Mouse (Mus musculus): ENCODE measurements around the gene Gm17482.

Gm17482 gene

DNA sequence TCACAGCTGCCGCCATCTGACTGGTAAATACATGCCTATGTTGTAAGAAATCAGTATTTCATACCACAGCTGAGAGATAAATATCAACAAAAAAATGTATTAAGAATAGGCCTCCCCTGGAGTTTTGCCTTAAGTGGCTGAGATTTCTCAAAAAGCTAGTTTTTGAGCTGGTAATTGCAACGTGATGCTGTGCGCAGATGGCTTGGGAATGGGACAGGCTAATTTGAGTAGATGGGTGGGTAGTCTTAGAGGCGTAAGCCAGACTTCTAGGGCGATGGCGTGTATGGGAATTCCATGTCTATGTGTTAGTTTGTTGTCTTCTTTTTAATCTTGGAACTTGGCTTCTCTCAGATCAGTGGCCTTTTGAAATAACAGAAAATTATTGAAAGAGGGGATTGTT is 64.7 kb downstream of the Gm17482 start:
- no peak for DNase-seq (ENCODE audit: low read depth, low spot score)

DNA sequence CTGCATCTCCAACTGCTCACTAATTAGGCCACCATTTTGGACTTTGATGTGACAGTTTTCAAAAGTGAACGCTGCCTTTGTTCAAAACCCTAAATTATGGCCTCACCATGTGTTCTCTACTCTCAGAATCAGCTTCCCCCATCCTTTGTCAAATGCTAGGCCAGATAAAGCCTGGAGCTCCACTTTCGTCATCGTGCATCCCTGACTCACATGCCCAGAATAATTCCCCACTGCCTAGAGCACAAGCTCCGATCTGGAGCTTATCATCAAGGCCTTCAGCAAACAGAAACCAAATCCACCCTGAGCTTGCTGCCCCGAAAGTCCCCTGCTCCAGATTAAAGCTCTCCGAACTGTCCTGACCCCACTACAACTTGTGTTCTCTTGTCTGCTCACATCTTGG is 65.5 kb downstream of the Gm17482 start:
- no peak for DNase-seq (ENCODE audit: low read depth, low spot score)

DNA sequence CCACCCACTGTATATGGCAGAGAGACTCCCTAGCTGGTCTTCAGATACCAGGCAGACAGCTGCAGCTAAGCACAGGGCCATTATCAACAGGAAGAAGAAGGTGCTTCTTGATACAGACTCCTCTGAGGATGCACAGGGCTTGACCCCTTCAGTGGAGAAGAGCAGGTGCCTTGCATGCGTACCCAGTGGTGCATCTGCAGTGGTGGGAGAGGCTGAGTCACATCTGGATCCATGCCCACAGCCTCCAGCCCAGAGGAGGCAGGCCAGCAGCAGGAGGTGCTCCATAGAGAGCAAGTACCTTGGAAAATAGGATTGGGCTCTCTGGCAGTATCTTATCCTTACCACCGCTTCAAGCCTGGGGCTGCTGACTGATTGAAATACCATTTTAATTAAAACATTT is 66.7 kb downstream of the Gm17482 start:
- DNase-seq (ENCODE audit: low read depth, low spot score), result no peak

DNA sequence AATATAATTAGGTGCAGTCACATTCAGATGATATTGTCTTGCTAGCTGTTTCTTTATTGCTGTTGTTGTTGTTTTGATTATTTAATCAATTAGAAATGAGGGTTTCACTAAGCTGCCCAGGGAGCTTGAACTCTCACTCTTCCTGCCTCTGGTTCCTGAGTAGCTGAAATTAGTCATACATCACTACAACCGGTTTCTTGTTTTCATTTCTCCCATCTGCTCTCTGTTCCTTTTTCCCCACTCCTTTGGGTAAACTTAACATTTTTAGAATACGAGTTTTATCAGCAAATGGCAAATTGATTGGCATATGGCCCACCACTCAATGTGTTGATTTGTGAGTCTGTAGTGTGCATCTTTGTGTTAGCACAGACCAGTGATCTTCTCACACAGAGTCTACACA is 80.0 kb downstream of the Gm17482 start:
- no peak for DNase-seq (ENCODE audit: low read depth, low spot score)

Measured in retina, adult 2 months (tissue).